Mouse (Mus musculus): Measurements from ENCODE around the gene Plvap. TPM values are rescaled to one million over a fixed set of nuclear protein-coding genes. Genes with fewer than 3 reads are reported as not detected.

Gene Plvap
- total and polyA plus RNA-seq, 2 experiments from 2014 or later = 7.6 to 10.4 TPM

- no peak for TF ChIP-seq CTCF (IDR thresholded peaks at IDR 0.05)
- peaks cover 5% of the 10 kb centered on the region; the same call in 1 of the 2 replicates for H3K4me1 ChIP-seq (ENCODE audit: insufficient read depth, low read length)
- H3K4me2 ChIP-seq (ENCODE audit: low read depth, low read length, poor library complexity, severe bottlenecking) = no peak overlapping the region
- no peaks in the 10 kb centered on the region for H3K27me3 ChIP-seq (ENCODE audit: insufficient read depth, low read length)
- H3K9me3 ChIP-seq (ENCODE audit: low read length) = no peaks in the 10 kb centered on the region
- no peak overlapping the region for H3K27ac ChIP-seq (ENCODE audit: low read depth, low read length)
- DNase-seq (ENCODE audit: low spot score) (no peak), ATAC-seq (ENCODE audit: low FRiP score) (no peak)
- WGBS = 88% methylated on average over 20 of the region's 20 CpGs
- H3K36me3 ChIP-seq (ENCODE audit: insufficient read depth, low read length) = peaks cover 35% of the 10 kb centered on the region
- no peak overlapping the region for H3K9ac ChIP-seq (replicated peaks; ENCODE audit: low read length, poor library complexity, severe bottlenecking)
- H3K4me3 ChIP-seq (ENCODE audit: low read depth, low read length) = no peak overlapping the region
These were observed 53.8 kb downstream of the Plvap start for GRCm38 (mm10) chr8:71457659-71458270.

GRCm38 (mm10) chr8:71456906-71457305, 54.6 kb downstream of the Plvap start:
- Histone ChIP-seq H3K27ac (ENCODE audit: low read depth, low read length) (no peak overlapping the region), H3K4me3 (ENCODE audit: low read depth, low read length) (no peak overlapping the region), H3K4me2 (ENCODE audit: low read depth, low read length, poor library complexity, severe bottlenecking) (no peak overlapping the region), H3K9me3 (ENCODE audit: low read length) (no peaks in the 10 kb centered on the region), H3K4me1 (ENCODE audit: insufficient read depth, low read length) (no peaks in the 10 kb centered on the region), H3K27me3 (ENCODE audit: insufficient read depth, low read length) (no peaks in the 10 kb centered on the region), H3K9ac (replicated peaks; ENCODE audit: low read length, poor library complexity, severe bottlenecking) (no peak overlapping the region), H3K36me3 (ENCODE audit: insufficient read depth, low read length) (peaks cover 35% of the 10 kb centered on the region)
- WGBS = 49% methylated on average over 20 of the region's 22 CpGs
- TF ChIP-seq CTCF (IDR thresholded peaks at IDR 0.05) = no peak
- DNase-seq (ENCODE audit: low spot score) (no peak), ATAC-seq (ENCODE audit: low FRiP score) (no peak)

GRCm38 (mm10) chr8:71454668-71455067, 56.9 kb downstream of the Plvap start:
- Histone ChIP-seq H3K4me1 (ENCODE audit: insufficient read depth, low read length) (no peaks in the 10 kb centered on the region), H3K4me3 (ENCODE audit: low read depth, low read length) (no peak overlapping the region), H3K36me3 (ENCODE audit: insufficient read depth, low read length) (peaks cover 25% of the 10 kb centered on the region), H3K9ac (replicated peaks; ENCODE audit: low read length, poor library complexity, severe bottlenecking) (no peak overlapping the region), H3K4me2 (ENCODE audit: low read depth, low read length, poor library complexity, severe bottlenecking) (no peak overlapping the region), H3K9me3 (ENCODE audit: low read length) (no peaks in the 10 kb centered on the region), H3K27me3 (ENCODE audit: insufficient read depth, low read length) (no peaks in the 10 kb centered on the region), H3K27ac (ENCODE audit: low read depth, low read length) (no peak overlapping the region)
- WGBS = 86% methylated on average over 8 of the region's 8 CpGs
- TF ChIP-seq CTCF (IDR thresholded peaks at IDR 0.05) = no peak
- no peak for ATAC-seq (ENCODE audit: low FRiP score)
- no peak for DNase-seq (ENCODE audit: low spot score)

GRCm38 (mm10) chr8:71452669-71453068, 58.9 kb downstream of the Plvap start:
- Histone ChIP-seq H3K4me1 (ENCODE audit: insufficient read depth, low read length) (no peaks in the 10 kb centered on the region), H3K9me3 (ENCODE audit: low read length) (no peaks in the 10 kb centered on the region), H3K27me3 (ENCODE audit: insufficient read depth, low read length) (no peaks in the 10 kb centered on the region), H3K4me2 (ENCODE audit: low read depth, low read length, poor library complexity, severe bottlenecking) (no peak overlapping the region), H3K9ac (replicated peaks; ENCODE audit: low read length, poor library complexity, severe bottlenecking) (no peak overlapping the region), H3K4me3 (ENCODE audit: low read depth, low read length) (no peak overlapping the region), H3K36me3 (ENCODE audit: insufficient read depth, low read length) (peaks cover 11% of the 10 kb centered on the region), H3K27ac (ENCODE audit: low read depth, low read length) (no peak overlapping the region)
- WGBS = 86% methylated on average over 2 of the region's 2 CpGs
- DNase-seq (ENCODE audit: low spot score) (no peak), ATAC-seq (ENCODE audit: low FRiP score) (no peak)
- no peak for TF ChIP-seq CTCF (IDR thresholded peaks at IDR 0.05)

- 60% methylated on average over 11 of the region's 11 CpGs for WGBS
These were observed 59.8 kb downstream of the Plvap start for GRCm38 (mm10) chr8:71451777-71452176.

GRCm38 (mm10) chr8:71451337-71451736, 60.2 kb downstream of the Plvap start:
- Histone ChIP-seq H3K27me3 (ENCODE audit: insufficient read depth, low read length) (no peaks in the 10 kb centered on the region), H3K9ac (replicated peaks; ENCODE audit: low read length, poor library complexity, severe bottlenecking) (no peak overlapping the region), H3K4me1 (ENCODE audit: insufficient read depth, low read length) (no peaks in the 10 kb centered on the region), H3K9me3 (ENCODE audit: low read length) (no peaks in the 10 kb centered on the region), H3K4me3 (ENCODE audit: low read depth, low read length) (no peak overlapping the region), H3K4me2 (ENCODE audit: low read depth, low read length, poor library complexity, severe bottlenecking) (no peak overlapping the region), H3K36me3 (ENCODE audit: insufficient read depth, low read length) (no peaks in the 10 kb centered on the region), H3K27ac (ENCODE audit: low read depth, low read length) (no peak overlapping the region)
- TF ChIP-seq CTCF (IDR thresholded peaks at IDR 0.05) = no peak
- WGBS = 68% methylated on average over 4 of the region's 4 CpGs
- no peak for DNase-seq (ENCODE audit: low spot score)
- no peak for ATAC-seq (ENCODE audit: low FRiP score)

More at GRCm38 (mm10) chr8:71451777-71452176, 59.8 kb downstream of the Plvap start:
- no peak for TF ChIP-seq CTCF (IDR thresholded peaks at IDR 0.05)
- no peaks in the 10 kb centered on the region for H3K27me3 ChIP-seq (ENCODE audit: insufficient read depth, low read length)
- no peaks in the 10 kb centered on the region for H3K9me3 ChIP-seq (ENCODE audit: low read length)
- ATAC-seq (ENCODE audit: low FRiP score) (no peak), DNase-seq (ENCODE audit: low spot score) (no peak)
- H3K27ac ChIP-seq (ENCODE audit: low read depth, low read length) = no peak overlapping the region
- no peak overlapping the region for H3K9ac ChIP-seq (replicated peaks; ENCODE audit: low read length, poor library complexity, severe bottlenecking)
- no peak overlapping the region for H3K4me3 ChIP-seq (ENCODE audit: low read depth, low read length)
- H3K4me2 ChIP-seq (ENCODE audit: low read depth, low read length, poor library complexity, severe bottlenecking) = no peak overlapping the region
- H3K36me3 ChIP-seq (ENCODE audit: insufficient read depth, low read length) = peaks cover 2% of the 10 kb centered on the region; the same call in 1 of the 2 replicates
- H3K4me1 ChIP-seq (ENCODE audit: insufficient read depth, low read length) = no peaks in the 10 kb centered on the region

Other genes starting within 250 kb of the Plvap start
- gene Myo9b, start 239.0 kb downstream of the Plvap start, total RNA-seq (2014; rRNA removed) = 32.3 and 58.1 TPM in 2 replicates
- gene Myo9b, start 239.0 kb downstream of the Plvap start, polyA plus RNA-seq (2015; fragmentation: Nextera tagmentation; extraction: Ambion mirVana) = 6.9 and 7.6 TPM in 2 replicates
- 26.2 and 27.8 TPM in 2 replicates for gene Haus8, start 238.8 kb downstream of the Plvap start, total RNA-seq (2014; rRNA removed)
- gene Haus8, start 238.8 kb downstream of the Plvap start, polyA plus RNA-seq (2015; fragmentation: Nextera tagmentation; extraction: Ambion mirVana) = 46.2 and 49.6 TPM in 2 replicates
- 131 and 140 TPM in 2 replicates for gene Use1, start 144.9 kb downstream of the Plvap start, total RNA-seq (2014; rRNA removed)
- 132 and 136 TPM in 2 replicates for gene Use1, start 144.9 kb downstream of the Plvap start, polyA plus RNA-seq (2015; fragmentation: Nextera tagmentation; extraction: Ambion mirVana)
- gene Ocel1, start 140.5 kb downstream of the Plvap start, total RNA-seq (2014; rRNA removed) = 9.4 and 10.5 TPM in 2 replicates
- 5.4 and 5.5 TPM in 2 replicates for gene Ocel1, start 140.5 kb downstream of the Plvap start, polyA plus RNA-seq (2015; fragmentation: Nextera tagmentation; extraction: Ambion mirVana)
- gene Nr2f6, start 129.8 kb downstream of the Plvap start, total RNA-seq (2014; rRNA removed) = 95.6 and 106 TPM in 2 replicates
- 31.1 and 32.9 TPM in 2 replicates for gene Nr2f6, start 129.8 kb downstream of the Plvap start, polyA plus RNA-seq (2015; fragmentation: Nextera tagmentation; extraction: Ambion mirVana)
- gene Ushbp1, start 116.0 kb downstream of the Plvap start, total RNA-seq (2014; rRNA removed) = 3.0 and 4.4 TPM in 2 replicates
- 3.9 and 4.3 TPM in 2 replicates for gene Ushbp1, start 116.0 kb downstream of the Plvap start, polyA plus RNA-seq (2015; fragmentation: Nextera tagmentation; extraction: Ambion mirVana)
- gene Babam1, start 114.9 kb downstream of the Plvap start, total RNA-seq (2014; rRNA removed) = 78.1 and 124 TPM in 2 replicates
- gene Babam1, start 114.9 kb downstream of the Plvap start, polyA plus RNA-seq (2015; fragmentation: Nextera tagmentation; extraction: Ambion mirVana) = 90.2 and 98.4 TPM in 2 replicates
- gene Ankle1, start 105.7 kb downstream of the Plvap start, total RNA-seq (2014; rRNA removed) = 1.2 and 2.2 TPM in 2 replicates
- 1.1 and 1.2 TPM in 2 replicates for gene Ankle1, start 105.7 kb downstream of the Plvap start, polyA plus RNA-seq (2015; fragmentation: Nextera tagmentation; extraction: Ambion mirVana)
- 289 and 323 TPM in 2 replicates for gene Abhd8, start 48.1 kb downstream of the Plvap start, total RNA-seq (2014; rRNA removed)
- gene Abhd8, start 48.1 kb downstream of the Plvap start, polyA plus RNA-seq (2015; fragmentation: Nextera tagmentation; extraction: Ambion mirVana) = 205 and 213 TPM in 2 replicates
- gene Mrpl34, start 46.8 kb downstream of the Plvap start, total RNA-seq (2014; rRNA removed) = 105 and 119 TPM in 2 replicates
- gene Mrpl34, start 46.8 kb downstream of the Plvap start, polyA plus RNA-seq (2015; fragmentation: Nextera tagmentation; extraction: Ambion mirVana) = 163 and 165 TPM in 2 replicates
- 187 and 211 TPM in 2 replicates for gene Dda1, start 42.6 kb downstream of the Plvap start, total RNA-seq (2014; rRNA removed)
- 267 and 269 TPM in 2 replicates for gene Dda1, start 42.6 kb downstream of the Plvap start, polyA plus RNA-seq (2015; fragmentation: Nextera tagmentation; extraction: Ambion mirVana)
- gene Ano8, start 25.8 kb downstream of the Plvap start, total RNA-seq (2014; rRNA removed) = 81.6 and 82.2 TPM in 2 replicates
- 5.4 and 5.6 TPM in 2 replicates for gene Ano8, start 25.8 kb downstream of the Plvap start, polyA plus RNA-seq (2015; fragmentation: Nextera tagmentation; extraction: Ambion mirVana)
- gene Gtpbp3, start 23.6 kb downstream of the Plvap start, total RNA-seq (2014; rRNA removed) = 28.0 and 31.5 TPM in 2 replicates
- gene Gtpbp3, start 23.6 kb downstream of the Plvap start, polyA plus RNA-seq (2015; fragmentation: Nextera tagmentation; extraction: Ambion mirVana) = 11.4 and 11.5 TPM in 2 replicates
- gene Ccdc194, start 14.0 kb upstream of the Plvap start, total RNA-seq (2014; rRNA removed) = 0.27 TPM in 1 of 2 replicates, not detected in the other
- gene Ccdc194, start 14.0 kb upstream of the Plvap start, polyA plus RNA-seq (2015; fragmentation: Nextera tagmentation; extraction: Ambion mirVana) = not detected in 2 replicates
- gene Bst2, start 25.7 kb upstream of the Plvap start, total RNA-seq (2014; rRNA removed) = 12.6 and 15.3 TPM in 2 replicates
- gene Bst2, start 25.7 kb upstream of the Plvap start, polyA plus RNA-seq (2015; fragmentation: Nextera tagmentation; extraction: Ambion mirVana) = 15.3 and 17.6 TPM in 2 replicates
- gene Mvb12a, start 31.2 kb upstream of the Plvap start, total RNA-seq (2014; rRNA removed) = 77.4 and 79.2 TPM in 2 replicates
- gene Mvb12a, start 31.2 kb upstream of the Plvap start, polyA plus RNA-seq (2015; fragmentation: Nextera tagmentation; extraction: Ambion mirVana) = 81.4 and 82.6 TPM in 2 replicates
- gene Tmem221, start 47.1 kb upstream of the Plvap start, total RNA-seq (2014; rRNA removed) = 0.11 and 0.14 TPM in 2 replicates
- 0.20 TPM in 1 of 2 replicates, not detected in the other for gene Tmem221, start 47.1 kb upstream of the Plvap start, polyA plus RNA-seq (2015; fragmentation: Nextera tagmentation; extraction: Ambion mirVana)
- 0.55 TPM in 1 of 2 replicates, not detected in the other for gene Nxnl1, start 54.8 kb upstream of the Plvap start, total RNA-seq (2014; rRNA removed)
- 0.05 and 0.12 TPM in 2 replicates for gene Nxnl1, start 54.8 kb upstream of the Plvap start, polyA plus RNA-seq (2015; fragmentation: Nextera tagmentation; extraction: Ambion mirVana)
- gene Slc27a1, start 57.1 kb upstream of the Plvap start, total RNA-seq (2014; rRNA removed) = 150 and 160 TPM in 2 replicates
- gene Slc27a1, start 57.1 kb upstream of the Plvap start, polyA plus RNA-seq (2015; fragmentation: Nextera tagmentation; extraction: Ambion mirVana) = 99.7 and 110 TPM in 2 replicates
- gene Pgls, start 80.4 kb upstream of the Plvap start, total RNA-seq (2014; rRNA removed) = 333 and 399 TPM in 2 replicates
- 293 and 300 TPM in 2 replicates for gene Pgls, start 80.4 kb upstream of the Plvap start, polyA plus RNA-seq (2015; fragmentation: Nextera tagmentation; extraction: Ambion mirVana)
- 5.3 and 5.9 TPM in 2 replicates for gene Fam129c, start 85.9 kb upstream of the Plvap start, total RNA-seq (2014; rRNA removed)
- gene Fam129c, start 85.9 kb upstream of the Plvap start, polyA plus RNA-seq (2015; fragmentation: Nextera tagmentation; extraction: Ambion mirVana) = 4.5 and 4.7 TPM in 2 replicates
- gene Colgalt1, start 99.2 kb upstream of the Plvap start, total RNA-seq (2014; rRNA removed) = 104 and 106 TPM in 2 replicates
- gene Colgalt1, start 99.2 kb upstream of the Plvap start, polyA plus RNA-seq (2015; fragmentation: Nextera tagmentation; extraction: Ambion mirVana) = 62.8 TPM in 2 replicates
- gene Unc13a, start 160.0 kb upstream of the Plvap start, total RNA-seq (2014; rRNA removed) = 69.0 and 70.8 TPM in 2 replicates
- gene Unc13a, start 160.0 kb upstream of the Plvap start, polyA plus RNA-seq (2015; fragmentation: Nextera tagmentation; extraction: Ambion mirVana) = 14.5 and 16.2 TPM in 2 replicates
- 9.0 and 12.3 TPM in 2 replicates for gene Jak3, start 164.5 kb upstream of the Plvap start, total RNA-seq (2014; rRNA removed)
- gene Jak3, start 164.5 kb upstream of the Plvap start, polyA plus RNA-seq (2015; fragmentation: Nextera tagmentation; extraction: Ambion mirVana) = 6.4 and 7.1 TPM in 2 replicates
- gene Insl3, start 177.5 kb upstream of the Plvap start, total RNA-seq (2014; rRNA removed) = not detected in 2 replicates
- 1.2 and 2.1 TPM in 2 replicates for gene Insl3, start 177.5 kb upstream of the Plvap start, polyA plus RNA-seq (2015; fragmentation: Nextera tagmentation; extraction: Ambion mirVana)
- 0.24 and 1.6 TPM in 2 replicates for gene B3gnt3, start 190.0 kb upstream of the Plvap start, total RNA-seq (2014; rRNA removed)
- gene B3gnt3, start 190.0 kb upstream of the Plvap start, polyA plus RNA-seq (2015; fragmentation: Nextera tagmentation; extraction: Ambion mirVana) = 0.31 and 0.50 TPM in 2 replicates
- gene Fcho1, start 214.0 kb upstream of the Plvap start, total RNA-seq (2014; rRNA removed) = 109 and 114 TPM in 2 replicates
- 88.4 and 89.5 TPM in 2 replicates for gene Fcho1, start 214.0 kb upstream of the Plvap start, polyA plus RNA-seq (2015; fragmentation: Nextera tagmentation; extraction: Ambion mirVana)